Mouse (Mus musculus) spleen, adult 2 months (tissue): ENCODE measurements at regions not wholly inside any gene's neighbourhood (a gene's known extent, or its start where the extent isn't known, plus 50 kb on each side); places are given as distances from the start of the nearest gene placed in this dataset.

Experiments
- CTCF ChIP-seq: fragments of 200-500 bp; IDR thresholded peaks from 2 replicates; pipeline ENCODE4 v1.5.1; 2011; ENCODE audit warnings: mild to moderate bottlenecking, inconsistent platforms; ENCODE audit not compliant: insufficient read depth, insufficient read length, insufficient replicate concordance; ENCODE audit errors: extremely low read depth
- POLR2A ChIP-seq: fragments of 200-500 bp; IDR thresholded peaks from 2 replicates; pipeline ENCODE4 v1.6.1; 2011; ENCODE audit warnings: low read depth, low read length, inconsistent platforms

- no peak for TF ChIP-seq POLR2A
- TF ChIP-seq CTCF, result no peak
Observed at GRCm38 (mm10) chr3:106978728-106979127, 57.2 kb upstream of the Kcna3 start.
